Mouse (Mus musculus): ENCODE measurements around the gene Matn4.

The Matn4 gene

DNA sequence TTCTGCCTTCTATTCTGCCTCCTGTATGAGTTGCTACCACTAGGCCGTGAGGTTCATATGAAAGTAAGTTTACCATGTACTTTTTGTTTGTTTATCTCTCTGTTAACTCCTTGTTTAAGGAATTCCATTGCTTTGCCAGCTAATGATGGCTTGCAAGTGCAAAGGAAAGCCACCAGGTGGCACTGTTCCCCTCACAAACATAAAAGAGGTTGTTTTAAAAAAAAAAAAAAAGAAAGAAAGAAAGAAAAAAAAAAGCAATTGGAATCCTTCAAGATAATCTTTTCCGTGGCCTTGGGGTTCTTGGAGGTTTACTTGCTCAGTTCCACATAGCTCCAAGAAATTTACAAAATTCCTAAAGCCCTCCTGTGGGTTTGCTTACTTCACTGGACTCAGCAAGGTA is 12.2 kb upstream of the Matn4 start:
- DNase-seq (ENCODE audit: low read depth, low spot score): peak; percentile 74

GRCm38 (mm10) chr2:164414581-164414980 is 9.6 kb upstream of the Matn4 start:
- no peak for DNase-seq (ENCODE audit: low read depth, low spot score)

DNA sequence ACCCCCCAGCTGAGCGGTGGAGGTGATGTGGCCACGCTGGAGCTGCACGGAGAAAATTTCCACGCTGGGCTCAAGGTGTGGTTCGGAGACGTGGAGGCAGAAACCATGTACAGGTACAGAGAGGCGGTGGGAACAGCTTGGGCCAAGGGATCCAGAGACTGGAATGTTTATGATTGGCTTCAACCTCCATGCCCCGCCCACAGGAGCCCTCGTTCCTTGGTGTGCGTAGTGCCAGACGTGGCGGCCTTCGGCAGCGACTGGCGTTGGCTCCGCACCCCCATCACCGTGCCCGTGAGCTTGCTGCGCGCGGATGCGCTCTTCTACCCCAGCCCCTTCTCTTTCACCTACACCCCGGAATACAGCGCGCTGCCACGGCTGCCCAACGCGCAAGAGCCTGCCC is 9.2 kb upstream of the Matn4 start:
- no peak for DNase-seq (ENCODE audit: low read depth, low spot score)

GRCm38 (mm10) chr2:164407708-164408107 is 2.7 kb upstream of the Matn4 start:
- peak; percentile 76 for DNase-seq (ENCODE audit: low read depth, low spot score)

GRCm38 (mm10) chr2:164405519-164405918 is 559 bp upstream of the Matn4 start:
- DNase-seq (ENCODE audit: low read depth, low spot score): no peak

- no peak for DNase-seq (ENCODE audit: low read depth, low spot score)
These were observed 624 bp downstream of the Matn4 start for GRCm38 (mm10) chr2:164404082-164404990.

DNA sequence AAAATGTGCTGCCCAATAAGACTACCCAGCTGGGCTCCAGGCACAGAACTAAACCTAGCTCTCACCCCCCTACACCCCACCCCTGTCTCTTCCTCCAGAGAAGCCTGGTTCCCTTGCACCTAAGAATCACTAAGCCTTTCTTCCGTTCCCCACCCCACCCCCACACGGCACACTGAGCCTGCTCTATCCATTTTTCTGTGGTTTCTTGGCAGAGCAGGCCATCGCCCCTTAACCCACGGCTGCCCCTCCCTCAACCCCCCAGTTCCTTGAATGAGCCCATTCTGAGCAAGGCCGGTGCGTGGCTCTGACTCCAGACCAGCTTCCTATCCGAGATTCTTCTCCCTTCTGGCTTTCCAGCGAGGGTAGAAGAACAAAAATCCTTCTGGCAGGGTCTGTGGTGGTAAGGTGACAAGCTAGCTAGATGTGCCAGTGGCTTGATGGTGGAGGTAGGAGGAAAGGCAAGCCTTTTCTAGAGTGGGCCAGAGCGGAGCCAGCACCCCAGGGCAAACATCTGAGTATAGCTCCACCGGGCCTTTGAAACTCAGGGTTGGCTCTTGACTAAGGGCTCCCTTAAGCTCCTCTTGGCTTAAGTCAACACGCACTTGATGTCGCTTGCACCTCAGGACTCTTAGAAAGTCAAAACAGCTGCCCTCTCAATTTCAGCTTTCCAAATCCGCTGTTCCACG is 1.4 kb downstream of the Matn4 start:
- no peak for DNase-seq (ENCODE audit: low read depth, low spot score)

DNA sequence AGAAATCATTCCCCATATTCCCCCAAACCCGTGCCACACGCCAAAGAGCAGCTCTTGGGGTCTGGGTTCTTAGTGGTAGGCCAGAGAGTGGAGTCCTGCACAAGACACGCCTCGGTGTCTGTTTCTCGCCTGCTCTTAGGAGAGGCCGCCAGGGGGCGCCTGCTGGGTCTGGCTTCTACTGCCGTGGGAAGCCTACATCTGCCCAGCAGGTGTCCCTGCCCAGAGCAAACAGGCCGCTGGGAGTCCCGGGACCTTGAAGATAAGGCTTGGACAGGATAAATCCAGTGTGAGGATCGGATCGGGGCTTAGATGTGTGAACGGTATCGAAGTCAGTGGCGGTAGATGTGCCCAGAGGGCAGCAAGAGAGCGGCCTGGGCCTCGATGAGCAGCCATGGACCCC is 2.1 kb downstream of the Matn4 start, which contains the start of gene Rbpjl:
Gene Rbpjl, plus strand, starts transcription at position 236 of the 400 bp plus-strand sequence.
- DNase-seq (ENCODE audit: low read depth, low spot score): peak; percentile 81

DNA sequence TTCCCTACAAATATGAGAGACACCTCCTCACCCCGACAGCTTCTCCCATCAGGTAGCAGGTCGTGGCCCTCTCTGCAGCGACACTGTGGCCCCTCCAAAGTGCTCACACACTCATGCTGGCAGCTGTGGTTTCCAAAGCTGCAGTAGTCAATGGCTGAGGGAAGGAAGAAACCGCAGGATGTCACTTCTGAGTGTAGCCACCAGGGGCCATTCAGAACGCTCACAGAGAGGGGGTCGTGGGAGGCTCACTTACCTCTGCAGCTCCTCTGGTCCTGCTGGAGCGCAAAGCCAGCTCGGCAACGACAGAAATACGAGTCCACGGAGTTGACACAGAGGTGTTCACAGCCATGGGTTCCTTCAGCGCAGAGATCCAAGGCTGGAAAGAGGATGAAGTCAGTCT is 8.0 kb downstream of the Matn4 start:
- no peak for DNase-seq (ENCODE audit: low read depth, low spot score)

DNA sequence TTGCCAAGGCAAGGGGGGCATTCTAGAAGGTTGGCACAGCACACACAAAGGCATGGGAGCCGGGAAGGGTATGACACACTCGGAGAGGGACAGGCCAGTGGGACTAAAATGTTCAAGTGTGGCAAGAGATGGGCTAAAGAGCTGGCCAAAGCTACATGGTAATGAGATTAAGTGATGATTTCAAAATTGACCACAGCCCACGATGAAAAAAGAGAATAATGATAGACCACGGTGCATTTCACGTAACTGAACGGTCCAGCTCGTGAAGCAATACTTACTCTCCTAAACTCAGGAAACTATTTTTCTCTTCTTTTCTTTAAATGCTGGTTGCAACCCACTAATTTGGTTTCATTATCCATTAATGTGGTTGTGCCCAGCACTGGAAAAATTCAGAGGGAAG is 8.9 kb downstream of the Matn4 start:
- DNase-seq (ENCODE audit: low read depth, low spot score): no peak

- DNase-seq (ENCODE audit: low read depth, low spot score): no peak
These were observed 11.8 kb downstream of the Matn4 start for GRCm38 (mm10) chr2:164393126-164393525.

DNA sequence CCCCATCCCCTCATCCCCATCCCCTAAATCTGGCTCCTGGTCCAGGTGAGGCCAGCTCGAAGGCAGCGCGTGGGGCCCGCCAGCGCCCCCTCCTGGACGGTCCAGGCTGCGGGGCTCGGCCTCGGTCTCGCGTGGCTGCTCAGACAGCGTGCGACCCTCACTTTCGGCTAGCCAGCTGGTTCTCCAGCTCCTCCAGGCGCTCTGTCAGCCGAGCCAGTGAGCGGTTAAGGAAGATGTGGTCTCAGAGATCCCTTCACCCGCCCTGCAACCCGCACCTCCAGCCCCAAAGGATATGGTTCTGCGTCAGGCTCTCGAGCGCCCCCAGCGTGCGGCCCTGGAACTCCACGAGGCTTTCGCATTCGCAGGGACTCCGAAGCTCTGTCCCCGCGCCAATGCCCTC is 15.5 kb downstream of the Matn4 start:
- peak; percentile 87 for DNase-seq (ENCODE audit: low read depth, low spot score)

DNA sequence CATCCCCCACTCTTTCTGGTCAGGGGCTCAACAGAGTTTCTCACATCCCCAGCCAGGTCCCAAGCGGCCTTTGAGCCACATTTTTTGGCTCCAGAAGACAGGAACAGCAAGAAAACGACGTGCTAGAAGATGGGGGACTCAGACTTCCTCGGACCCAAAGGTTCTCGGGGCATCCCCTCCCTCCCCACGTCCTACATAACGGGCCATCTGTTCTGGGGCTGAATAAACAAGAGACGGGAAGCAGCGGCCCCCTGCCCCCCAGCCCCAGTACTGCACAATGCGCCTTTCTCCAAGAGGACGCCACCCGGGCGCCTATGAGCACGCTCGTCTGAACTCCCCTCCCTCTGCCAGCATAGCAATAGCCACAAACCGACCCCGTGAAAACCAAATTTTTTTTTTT is 15.9 kb downstream of the Matn4 start, which contains the start of gene Slpi:
Gene Slpi, minus strand, starts transcription at position 76 of the 400 bp plus-strand sequence.
- DNase-seq (ENCODE audit: low read depth, low spot score): peak; percentile 27

DNA sequence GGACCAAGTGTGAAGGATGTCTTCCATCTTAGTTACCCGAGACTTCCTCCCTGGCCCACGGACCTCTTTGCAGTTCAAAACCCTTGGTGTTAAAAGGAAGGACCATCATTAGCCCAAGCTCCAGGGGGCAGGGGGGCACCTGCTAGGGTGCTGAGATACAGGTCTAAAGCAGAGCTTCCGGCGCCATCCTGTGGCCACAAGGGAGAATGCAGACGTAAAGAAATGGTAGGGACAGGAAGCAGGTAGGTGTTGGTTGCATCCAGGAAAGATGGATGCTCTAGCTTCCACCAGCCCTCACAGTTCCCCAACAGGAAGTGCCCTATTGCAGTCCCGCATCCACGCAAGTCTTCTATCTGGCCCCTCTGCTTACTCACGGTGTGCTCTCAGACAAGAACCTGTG is 18.0 kb downstream of the Matn4 start:
- peak; percentile 64 for DNase-seq (ENCODE audit: low read depth, low spot score)

DNA sequence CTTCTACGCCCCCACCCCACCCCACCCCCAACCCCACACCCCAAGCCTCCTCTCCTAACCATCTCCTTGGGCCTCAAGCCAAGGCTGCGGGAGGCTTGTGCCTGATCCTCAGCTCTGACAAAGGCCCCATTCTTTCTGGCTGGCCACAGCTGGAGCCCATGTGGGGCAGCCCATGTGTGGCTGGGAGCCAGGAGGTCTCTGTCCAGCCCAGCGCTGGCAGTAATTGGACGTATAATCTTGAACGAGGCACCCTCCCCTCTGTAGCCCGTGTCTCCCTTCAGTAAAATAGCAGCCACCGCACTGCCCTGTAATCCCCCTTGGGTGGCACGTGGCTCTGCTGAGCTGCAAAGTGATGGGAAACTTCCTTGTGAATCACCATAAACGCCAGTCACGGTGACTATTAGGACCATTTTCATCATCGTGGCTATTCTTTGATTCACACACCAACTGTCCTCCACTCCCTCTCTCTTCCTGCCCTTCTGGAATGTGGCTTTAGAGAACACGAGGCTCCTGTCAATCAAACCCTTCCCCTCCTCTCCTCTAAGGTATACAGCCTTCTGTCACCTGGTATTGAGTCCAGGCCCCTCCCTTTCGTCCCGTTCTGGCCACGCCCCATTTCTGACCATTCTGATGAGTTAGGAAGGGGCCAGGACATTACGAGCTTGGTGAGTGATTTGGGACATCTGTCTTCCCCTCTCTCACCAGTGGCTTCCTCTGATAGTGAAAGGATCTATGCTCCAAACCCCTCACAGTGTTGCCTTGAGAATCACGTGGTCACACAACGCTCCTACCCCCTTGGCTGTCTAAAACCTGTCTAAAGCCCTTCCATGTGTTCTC is 18.8 kb downstream of the Matn4 start:
- DNase-seq (ENCODE audit: low read depth, low spot score): no peak

- no peak for DNase-seq (ENCODE audit: low read depth, low spot score)
These were observed 21.1 kb downstream of the Matn4 start for GRCm38 (mm10) chr2:164383656-164384399.

GRCm38 (mm10) chr2:164382971-164383370 is 22.0 kb downstream of the Matn4 start:
- no peak for DNase-seq (ENCODE audit: low read depth, low spot score)

DNA sequence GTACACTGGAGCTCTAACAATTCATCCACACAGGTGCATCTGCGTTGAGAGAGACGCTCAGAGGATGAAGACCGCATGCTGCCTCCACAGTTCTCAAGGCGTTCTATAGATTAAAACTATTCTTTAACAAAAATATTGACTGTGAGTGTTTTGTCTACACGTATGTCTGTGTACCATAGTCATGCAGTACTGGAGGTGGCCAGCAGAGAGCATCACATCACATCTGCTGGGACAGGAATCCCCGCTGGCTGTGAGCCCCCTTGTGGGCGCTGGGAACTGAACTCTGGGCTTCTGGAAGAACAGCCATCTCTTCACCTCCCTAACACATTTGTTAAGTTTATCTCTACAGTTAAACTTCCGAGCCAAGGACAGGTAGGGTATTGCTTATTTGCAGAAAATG is 23.2 kb downstream of the Matn4 start:
- DNase-seq (ENCODE audit: low read depth, low spot score): peak; percentile 34

DNA sequence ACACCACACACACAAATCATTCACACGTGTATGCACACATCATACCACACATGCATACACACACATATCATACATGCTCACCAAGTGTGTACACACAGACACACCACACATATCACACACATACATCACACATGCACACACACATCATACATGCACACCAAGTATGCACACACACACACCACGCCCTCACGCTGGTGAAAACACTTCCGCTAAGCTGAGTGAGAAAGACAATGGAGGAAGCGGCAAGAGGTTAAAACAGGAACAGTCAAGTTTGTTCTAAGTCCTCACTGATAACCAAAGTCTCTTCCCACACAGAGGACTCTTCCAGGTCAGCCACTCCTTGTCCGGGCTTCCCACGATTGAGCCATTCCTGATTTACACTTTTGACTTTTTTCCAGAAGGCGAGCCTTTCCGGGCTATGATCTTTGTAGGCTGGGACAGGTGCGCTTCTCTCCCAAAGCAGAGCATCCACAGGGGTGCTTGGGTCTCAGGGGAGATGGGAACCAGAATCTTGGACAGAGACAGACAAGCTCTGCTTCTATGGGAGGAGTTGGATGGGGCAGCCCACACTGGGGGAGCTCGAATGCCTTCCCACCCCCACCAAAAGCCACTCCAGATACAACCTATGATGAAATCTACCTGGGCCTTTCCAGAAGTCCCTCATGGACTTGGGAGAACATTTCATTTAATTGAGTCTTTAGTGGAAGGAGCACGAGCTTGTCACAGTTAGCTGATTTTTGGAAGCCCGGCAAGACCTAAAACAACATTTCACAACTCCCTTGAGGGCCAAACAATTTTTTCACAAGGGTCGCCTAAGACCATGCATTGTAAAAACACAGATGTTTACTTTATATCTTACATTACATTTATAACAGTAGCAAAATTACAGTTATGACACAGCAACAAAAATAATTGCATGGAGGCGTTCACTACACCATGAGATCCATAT is 27.2 kb downstream of the Matn4 start:
- no peak for DNase-seq (ENCODE audit: low read depth, low spot score)

DNA sequence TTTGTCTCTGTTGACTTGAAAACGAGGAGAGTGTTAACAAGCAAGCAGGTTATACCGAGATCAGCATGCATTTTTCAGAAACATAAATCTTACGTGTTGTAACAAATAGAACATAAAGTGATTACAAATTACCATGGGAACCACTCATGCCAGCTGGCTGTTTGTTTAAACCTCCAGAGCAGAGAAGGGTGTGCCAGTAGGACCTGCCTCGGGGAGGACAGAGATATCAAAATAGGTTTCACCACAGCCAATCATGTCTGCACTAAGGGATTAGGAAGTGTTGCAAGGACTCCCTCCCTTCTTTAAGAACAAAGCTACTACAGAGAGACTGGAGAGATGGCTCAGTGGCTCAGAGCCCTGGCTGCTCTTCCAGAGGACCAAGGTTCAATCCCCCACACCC is 31.8 kb downstream of the Matn4 start:
- DNase-seq (ENCODE audit: low read depth, low spot score): no peak
